Mouse (Mus musculus) adrenal gland, postnatal 14 days (tissue): Measurements from ENCODE around the gene Dhrs11. TPM values are rescaled to one million over a fixed set of nuclear protein-coding genes. Genes with fewer than 3 reads are reported as not detected.
"Not testable (repeated sequence)": the region's sequence is repeated elsewhere in the genome, so short reads cannot be mapped to it uniquely, and the experiment has no call there.

Experiments used
- DNase-seq: peaks from one replicate; pipeline ENCODE4 v3.0.0; 2021; ENCODE audit warnings: mixed read lengths
- long read RNA-seq, 2 experiments: library from polyadenylated mRNA; stranded (forward); transcript quantifications; one replicate each; pipeline ENCODE4 v2.0.0; 2021
- total RNA-seq: library from RNA; stranded (reverse); gene quantifications from 2 replicates; pipeline ENCODE4 v1.2.3, GENCODE M21; 2021

Gene Dhrs11
- 49.4 and 49.8 TPM in 2 replicates for total RNA-seq
- long read RNA-seq, experiment 1, transcript Dhrs11-201 (7 exons, 1,254 nt) = major isoform, 57 of 80 reads
- long read RNA-seq, experiment 1, partial matches to known transcripts = 7 of 80 reads
- long read RNA-seq, experiment 1, other reads (novel, unspliced or antisense) = 16 of 80 reads
- long read RNA-seq, experiment 2, transcript Dhrs11-201 (7 exons, 1,254 nt) = major isoform, 34 of 46 reads
- long read RNA-seq, experiment 2, partial matches to known transcripts = 3 of 46 reads
- long read RNA-seq, experiment 2, other reads (novel, unspliced or antisense) = 8 of 46 reads

DNA sequence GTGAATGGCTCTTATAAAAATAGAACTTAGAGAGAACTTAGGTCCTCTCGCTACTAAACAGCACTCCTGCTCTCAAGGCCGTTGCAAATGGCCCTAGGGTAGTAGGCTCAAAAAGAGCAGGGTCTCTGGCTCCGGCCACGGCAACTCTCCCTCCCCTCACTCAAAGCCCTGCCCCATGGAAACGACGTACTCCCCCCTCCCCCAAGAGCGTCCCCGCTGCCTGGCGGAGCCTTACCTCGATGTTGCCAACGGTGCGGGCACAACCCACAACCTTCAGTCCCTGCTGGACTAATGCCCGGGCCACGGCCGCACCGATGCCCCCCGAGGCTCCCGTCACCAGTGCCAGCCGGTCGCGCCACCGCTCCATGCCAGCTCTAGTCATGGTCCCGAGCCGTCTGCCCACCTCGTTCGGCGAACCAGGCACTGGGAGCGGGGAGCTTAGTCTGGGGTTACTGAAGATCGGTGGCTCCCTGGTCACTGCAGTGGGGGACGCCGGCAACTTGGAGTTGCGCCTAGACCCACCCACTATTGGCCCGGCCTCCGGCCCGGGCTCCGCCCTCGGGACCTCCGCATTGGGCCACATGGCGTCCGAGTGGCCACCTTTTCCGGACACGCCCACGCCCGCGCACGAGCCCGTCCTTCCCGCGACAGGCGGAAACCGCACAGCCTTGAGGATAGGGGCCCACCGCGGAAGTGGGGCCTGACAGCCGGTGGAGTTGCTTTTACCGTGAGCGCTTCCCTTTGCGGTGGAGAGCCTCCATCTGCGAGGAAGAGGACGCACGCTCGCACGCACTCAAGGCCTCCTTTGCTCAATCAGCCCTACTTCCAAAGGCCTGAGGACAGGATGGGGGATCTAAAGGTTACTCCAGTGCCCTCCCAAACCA, at the start of gene Dhrs11:
Dhrs11 (minus strand) TSS at position 479 of the 884 bp plus-strand sequence.
- DNase-seq = peak; percentile 99

DNA sequence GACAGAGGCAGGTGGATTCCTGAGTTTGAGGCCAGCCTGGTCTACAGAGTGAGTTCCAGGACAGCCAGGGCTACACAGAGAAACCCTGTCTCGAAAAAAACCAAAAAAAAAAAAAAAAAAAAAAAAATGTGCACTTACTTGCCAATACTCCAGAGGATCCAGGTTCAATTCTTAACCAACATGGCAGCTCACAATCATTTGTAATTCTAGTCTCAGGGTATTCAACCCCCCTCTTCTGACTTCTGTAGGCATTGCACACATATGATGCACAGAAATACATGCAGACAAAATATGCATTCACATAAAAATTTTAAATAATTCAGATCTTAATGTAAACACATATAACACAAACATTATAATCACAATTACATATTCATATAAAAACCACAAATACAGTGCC, 47.2 kb upstream of the Dhrs11 start:
- DNase-seq = not testable (repeated sequence)

GRCm38 (mm10) chr11:84873042-84873833, 44.4 kb upstream of the Dhrs11 start:
- no peak for DNase-seq

DNA sequence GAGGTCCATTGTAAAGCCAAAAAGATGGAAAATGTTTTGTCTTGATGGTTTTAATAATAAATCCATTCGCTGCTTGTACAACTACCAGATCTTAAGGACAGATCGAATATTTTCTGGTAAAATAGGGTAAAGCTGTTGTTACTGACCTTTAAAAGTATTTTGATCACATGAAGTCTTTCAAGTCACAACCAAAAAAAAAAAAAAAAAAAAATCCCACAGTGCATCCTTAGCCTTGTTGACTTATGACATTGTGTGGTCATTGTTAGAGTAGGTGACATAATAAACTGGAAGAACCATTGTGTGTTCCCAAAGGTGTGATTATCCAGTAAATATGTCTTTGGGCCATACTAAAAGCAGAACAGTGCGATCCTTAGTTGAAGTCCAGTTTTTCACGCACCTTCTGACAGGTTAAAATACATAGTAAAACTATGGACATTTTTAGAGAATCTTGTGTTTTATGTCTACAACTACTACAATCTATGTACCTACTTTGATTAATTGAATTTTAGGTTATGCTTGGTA, 42.8 kb upstream of the Dhrs11 start:
- no peak for DNase-seq

- DNase-seq = no peak
Measured at GRCm38 (mm10) chr11:84871046-84871445, 42.3 kb upstream of the Dhrs11 start.

- peak; percentile 97 for DNase-seq
Measured at GRCm38 (mm10) chr11:84870337-84871043, 41.7 kb upstream of the Dhrs11 start, which contains the start of gene Ggnbp2. Gene Ggnbp2 (minus strand): TSS chr11:84870817.

GRCm38 (mm10) chr11:84869537-84870232, 40.9 kb upstream of the Dhrs11 start:
- DNase-seq = peak; percentile 99

GRCm38 (mm10) chr11:84868786-84869259, 40.0 kb upstream of the Dhrs11 start:
- DNase-seq = no peak

DNA sequence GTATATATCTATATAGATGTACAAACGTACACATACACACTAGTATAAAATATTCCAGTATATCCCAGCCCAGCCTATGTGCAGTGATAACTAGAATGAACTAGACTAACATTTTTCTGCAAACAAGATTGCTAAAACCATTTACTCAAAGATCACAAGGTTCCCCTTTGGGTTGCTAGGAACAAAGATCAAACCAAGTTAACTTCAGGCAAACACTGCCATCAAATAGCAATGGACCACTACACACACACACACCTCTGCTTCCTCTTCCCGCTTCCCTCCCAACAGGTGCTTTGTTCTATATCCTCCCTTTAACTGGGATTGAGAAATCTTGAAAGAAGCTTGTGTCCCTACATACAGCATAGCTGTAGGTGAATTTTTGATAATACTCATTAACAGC, 38.8 kb upstream of the Dhrs11 start:
- DNase-seq = no peak

GRCm38 (mm10) chr11:84865268-84865667, 36.5 kb upstream of the Dhrs11 start:
- DNase-seq = no peak

- DNase-seq = no peak
Measured at GRCm38 (mm10) chr11:84855285-84855684, 26.5 kb upstream of the Dhrs11 start.

- DNase-seq = peak; percentile 42
Measured at GRCm38 (mm10) chr11:84847475-84848090, 18.8 kb upstream of the Dhrs11 start.

GRCm38 (mm10) chr11:84846741-84847474, 18.1 kb upstream of the Dhrs11 start:
- DNase-seq = no peak

- no peak for DNase-seq
Measured at GRCm38 (mm10) chr11:84839330-84839729, 10.5 kb upstream of the Dhrs11 start.

DNA sequence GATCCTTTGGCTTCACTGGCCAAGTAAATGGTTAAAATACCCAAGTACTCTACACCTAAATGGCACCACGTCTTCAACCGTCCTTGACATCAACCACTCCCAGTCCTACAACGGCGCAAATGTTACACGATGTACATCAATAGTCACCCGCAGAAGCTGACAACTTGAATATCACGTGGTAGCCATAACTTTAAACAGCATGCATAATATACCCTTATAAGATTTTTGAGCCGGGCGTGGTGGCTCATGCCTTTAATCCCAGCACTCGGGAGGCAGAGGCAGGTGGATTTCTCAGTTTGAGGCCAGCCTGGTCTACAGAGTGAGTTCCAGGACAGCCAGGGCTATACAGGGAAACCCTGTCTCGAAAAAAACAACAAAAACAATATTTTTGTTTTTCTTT, 701 bp upstream of the Dhrs11 start:
- not testable (repeated sequence) for DNase-seq

GRCm38 (mm10) chr11:84827901-84828503, 792 bp downstream of the Dhrs11 start:
- DNase-seq = peak; percentile 40

DNA sequence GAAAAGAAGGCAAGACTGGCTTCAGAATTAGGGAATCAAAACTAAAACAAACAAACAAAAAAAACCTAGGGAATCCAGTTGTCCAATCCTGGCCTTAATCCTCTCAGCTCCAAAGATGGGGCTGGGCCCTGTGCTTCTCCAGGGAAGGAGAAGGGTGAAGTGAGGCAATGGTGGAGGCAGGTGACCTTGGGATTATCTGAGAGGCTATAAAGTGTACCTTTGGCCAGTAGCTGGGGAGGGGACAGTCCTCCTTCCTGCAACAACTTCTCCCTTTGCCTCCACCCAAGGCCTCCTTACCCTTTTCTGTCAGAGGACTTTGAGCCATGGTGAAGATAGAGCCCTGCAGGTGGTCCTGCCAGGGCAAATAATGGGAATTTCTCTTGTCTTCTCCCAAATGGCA, 1.3 kb downstream of the Dhrs11 start:
- DNase-seq = peak; percentile 26

- peak; percentile 94 for DNase-seq
Measured at GRCm38 (mm10) chr11:84826185-84826584, 2.6 kb downstream of the Dhrs11 start.

DNA sequence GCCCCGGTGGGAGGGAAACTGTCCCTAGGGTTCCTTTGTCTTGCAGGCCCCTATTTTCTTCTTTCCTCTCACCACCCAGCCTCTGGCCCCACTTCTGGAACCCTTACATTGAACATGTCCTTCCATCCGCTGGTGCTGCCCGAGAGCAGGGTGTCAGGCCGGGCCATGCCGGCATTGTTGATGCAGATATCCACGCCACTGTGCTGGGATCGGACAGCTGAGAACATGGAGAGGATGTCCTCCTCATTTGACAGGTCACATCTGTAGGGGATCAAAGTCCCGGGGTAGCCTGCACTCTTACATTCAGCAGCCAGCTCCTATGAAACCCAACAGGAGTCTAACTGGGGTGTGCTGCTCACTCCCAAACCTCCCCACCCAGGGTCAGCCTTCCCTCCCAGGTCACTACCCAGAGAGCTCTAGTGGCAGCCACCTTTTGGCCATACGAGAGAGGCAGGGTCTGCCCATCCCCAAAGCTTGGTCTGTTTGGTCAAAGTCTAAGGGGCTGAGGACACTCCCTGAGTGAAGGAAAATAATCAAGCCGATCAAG, 3.5 kb downstream of the Dhrs11 start:
- no peak for DNase-seq
